Mouse (Mus musculus) cerebellum, adult 8-10 months (tissue): ENCODE results near the gene Zfp937.
"Not testable (repeated sequence)": the region's sequence is repeated elsewhere in the genome, so short reads cannot be mapped to it uniquely, and the experiment has no call there.

Experiments used
- DNase-seq: peaks from one replicate; pipeline ENCODE4 v3.0.0; 2022

Gene Zfp937

DNA sequence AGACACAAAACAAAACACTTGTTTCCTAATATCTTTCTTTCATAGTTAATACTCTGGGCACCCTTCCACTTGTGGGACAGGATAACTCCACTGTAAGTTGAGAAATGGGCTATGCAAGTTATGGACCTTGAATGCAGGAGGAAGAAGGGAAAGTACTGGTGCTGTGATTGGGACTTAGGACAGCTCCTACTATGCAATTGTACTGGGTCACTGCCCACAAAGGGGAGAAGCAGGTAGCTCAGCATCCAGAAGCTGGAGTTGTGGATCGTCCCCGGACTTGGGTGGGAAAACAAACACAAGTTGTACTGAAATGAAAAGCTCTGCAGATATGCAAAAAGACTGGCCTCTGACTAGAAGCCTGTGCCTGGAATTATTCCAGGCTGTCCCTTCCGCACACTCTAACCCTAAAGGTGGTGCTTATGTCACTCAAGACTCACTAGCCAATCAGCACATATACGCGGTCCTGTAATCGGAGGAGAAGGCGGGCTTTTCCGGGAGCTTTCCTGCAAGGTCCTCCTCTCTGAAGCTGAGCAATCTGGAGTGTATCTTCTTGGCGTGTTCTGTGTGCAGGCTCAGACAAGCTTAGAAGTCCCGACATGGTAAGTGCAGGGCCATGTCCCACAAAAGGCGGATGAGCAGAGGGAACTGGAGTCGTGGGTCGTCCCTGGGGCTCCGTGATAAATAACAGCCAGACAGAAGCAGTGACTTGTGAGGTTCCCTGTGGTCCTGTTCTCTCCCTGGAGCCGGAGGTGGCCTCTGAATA lies at the start of gene Zfp937:
TSS of gene Zfp937 (plus strand) at position 474 of the 763 bp plus-strand sequence.
- DNase-seq: peak; percentile 79

DNA sequence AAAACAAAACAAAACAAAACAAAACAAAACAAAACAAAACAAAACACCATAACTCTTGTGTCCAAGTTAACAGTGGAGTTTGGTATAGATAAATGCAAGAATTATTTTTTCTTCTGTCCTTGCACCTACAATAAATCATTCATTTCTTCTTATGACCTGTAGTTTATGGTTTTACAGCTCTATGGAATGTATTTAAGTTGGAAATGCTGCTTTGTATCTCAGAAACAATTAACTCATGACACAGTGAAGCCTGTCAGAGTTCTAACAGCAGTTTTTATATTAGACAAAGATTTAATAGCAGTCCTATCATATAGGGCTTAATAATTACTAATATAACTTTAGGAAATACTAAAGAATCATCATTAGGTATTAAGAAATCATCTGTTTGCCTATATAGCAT lies 44.0 kb upstream of the Zfp937 start:
- no peak for DNase-seq

DNA sequence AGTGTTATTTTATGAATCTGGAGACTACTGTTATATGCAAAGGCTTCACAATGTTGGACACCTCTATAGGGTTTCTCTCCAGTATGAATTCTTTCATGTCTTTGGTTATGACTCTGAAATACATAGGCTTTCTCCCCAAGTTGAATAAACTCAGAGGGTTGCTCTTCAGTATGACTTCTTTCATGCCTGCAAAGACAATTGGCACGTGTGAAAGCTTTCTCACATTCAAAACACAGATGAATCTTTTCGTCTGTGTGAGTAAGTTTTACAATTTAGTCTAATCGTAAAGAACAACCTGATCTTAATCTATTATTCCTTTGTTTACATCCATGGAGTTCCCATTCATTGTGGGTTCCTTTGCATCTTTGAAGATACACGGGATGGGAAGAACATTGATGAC lies 38.3 kb upstream of the Zfp937 start, which contains the start of gene Gm10770:
TSS of gene Gm10770 (minus strand) at position 101 of the 400 bp plus-strand sequence.
- DNase-seq: not testable (repeated sequence)

DNA sequence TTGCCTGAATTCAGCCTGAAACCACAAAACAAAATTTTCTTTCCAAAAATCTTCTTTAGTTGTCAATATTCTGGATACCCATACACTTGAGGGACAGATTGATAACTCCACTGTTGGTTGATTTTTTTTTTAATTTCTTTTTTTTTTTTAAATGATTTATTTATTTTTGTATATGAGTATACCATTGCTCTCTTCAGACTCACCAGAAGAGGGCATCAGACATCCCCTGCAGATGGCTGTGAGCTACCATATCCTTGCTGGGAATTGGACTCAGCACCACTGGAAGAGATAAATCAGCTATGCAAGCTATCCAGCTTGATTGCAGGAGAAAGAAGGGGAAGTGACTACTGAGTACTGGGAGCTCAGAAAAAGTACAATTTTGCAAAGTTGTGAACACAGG lies 36.8 kb upstream of the Zfp937 start:
- not testable (repeated sequence) for DNase-seq

GRCm38 (mm10) chr2:150181570-150181999 lies 36.3 kb upstream of the Zfp937 start, which contains the start of gene Gm14139:
TSS of gene Gm14139 (plus strand) at chr2:150181755.
- DNase-seq: not testable (repeated sequence)

- not testable (repeated sequence) for DNase-seq
Measured at GRCm38 (mm10) chr2:150218363-150218725, 471 bp downstream of the Zfp937 start.

GRCm38 (mm10) chr2:150223263-150223662 lies 5.4 kb downstream of the Zfp937 start:
- not testable (repeated sequence) for DNase-seq

DNA sequence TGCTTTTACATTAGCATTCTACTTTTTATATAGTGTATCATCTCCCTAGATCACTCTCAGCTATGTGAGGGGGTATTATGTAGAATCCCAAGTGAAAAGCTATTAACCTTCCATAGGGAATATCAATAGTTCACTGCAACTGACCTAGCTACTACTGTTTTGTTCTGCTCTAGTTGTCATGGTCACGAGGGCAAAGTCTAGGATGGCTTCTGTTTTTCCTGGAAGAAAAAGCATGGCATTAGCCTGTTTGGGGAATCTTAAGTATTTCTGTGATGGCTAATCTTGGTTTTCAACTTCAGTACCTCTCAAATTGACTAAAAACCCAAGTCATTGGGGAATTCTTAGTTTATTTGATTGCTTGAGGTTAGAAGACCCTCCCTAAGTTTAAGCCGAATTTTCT lies 25.3 kb downstream of the Zfp937 start:
- no peak for DNase-seq

GRCm38 (mm10) chr2:150255491-150255890 lies 37.6 kb downstream of the Zfp937 start, which contains the start of gene Gm21994:
TSS of gene Gm21994 (minus strand) at chr2:150255591.
- DNase-seq: not testable (repeated sequence)

DNA sequence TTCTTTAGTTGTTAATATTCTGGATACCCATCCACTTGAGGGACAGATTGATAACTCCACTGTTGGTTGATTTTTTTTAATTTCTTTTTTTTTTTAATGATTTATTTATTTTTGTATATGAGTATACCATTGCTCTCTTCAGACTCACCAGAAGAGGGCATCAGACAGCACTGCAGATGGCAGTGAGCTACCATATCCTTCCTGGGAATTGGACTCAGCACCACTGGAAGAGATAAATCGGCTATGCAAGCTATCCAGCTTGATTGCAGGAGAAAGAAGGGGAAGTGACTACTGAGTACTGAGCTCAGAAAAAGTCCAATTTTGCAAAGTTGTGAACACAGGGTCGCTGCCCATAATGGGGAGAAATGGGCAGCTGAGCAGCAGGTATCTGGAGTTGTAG lies 39.0 kb downstream of the Zfp937 start:
- not testable (repeated sequence) for DNase-seq

GRCm38 (mm10) chr2:150257291-150257690 lies 39.4 kb downstream of the Zfp937 start, which contains the start of gene Gm14124:
TSS of gene Gm14124 (plus strand) at chr2:150257517.
- not testable (repeated sequence) for DNase-seq
